Mouse (Mus musculus): ENCODE data around the gene Thoc3.

Gene Thoc3

GRCm38 (mm10) chr13:54443693-54444092, 25.0 kb downstream of the Thoc3 start:
- DNase-seq (ENCODE audit: low spot score in 2 of 2): no peak

DNA sequence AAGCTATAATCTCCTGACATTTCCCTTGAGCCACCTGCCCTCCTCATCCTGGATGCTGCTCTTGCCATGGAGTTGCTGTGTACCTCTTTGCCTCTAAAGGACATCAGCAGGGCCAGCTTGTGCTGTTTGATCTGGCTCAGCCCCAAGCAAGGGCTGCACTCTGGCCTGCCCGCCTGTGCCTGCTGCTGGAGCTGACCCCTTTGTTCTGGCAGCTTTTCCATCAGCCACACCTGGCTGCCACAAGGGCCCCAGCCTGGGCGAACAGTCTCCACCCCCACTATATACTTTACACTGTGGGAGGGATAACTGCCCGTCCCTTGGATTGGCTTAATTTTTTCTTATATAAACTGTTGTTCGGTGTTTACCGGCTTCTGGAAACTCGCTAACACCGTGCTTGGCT, 28.7 kb downstream of the Thoc3 start:
- DNase-seq (ENCODE audit: low spot score in 2 of 2): no peak

GRCm38 (mm10) chr13:54438814-54439213, 29.8 kb downstream of the Thoc3 start:
- no peak for DNase-seq (ENCODE audit: low spot score in 2 of 2)

DNA sequence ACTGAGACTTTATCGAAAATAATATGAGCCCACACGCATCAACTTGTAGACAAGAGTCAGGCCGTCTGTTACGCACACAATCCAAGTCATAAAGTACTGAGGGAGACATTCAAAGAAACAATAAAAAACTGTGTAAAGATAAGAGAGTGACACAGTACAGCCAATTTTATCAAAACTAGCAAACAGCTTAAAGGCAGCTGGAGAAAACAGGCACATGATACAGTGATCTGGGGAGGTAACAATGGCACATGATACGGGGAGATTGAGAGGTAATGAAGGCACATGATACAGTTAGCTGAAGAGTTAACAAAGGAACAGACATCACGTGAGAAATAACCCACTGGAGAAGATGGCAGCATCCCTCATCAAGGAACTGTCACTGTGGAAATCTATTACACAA, 31.6 kb downstream of the Thoc3 start:
- no peak for DNase-seq (ENCODE audit: low spot score in 2 of 2)

GRCm38 (mm10) chr13:54436666-54437065, 32.0 kb downstream of the Thoc3 start:
- DNase-seq (ENCODE audit: low spot score in 2 of 2): no peak

GRCm38 (mm10) chr13:54431161-54431560, 37.5 kb downstream of the Thoc3 start:
- DNase-seq (ENCODE audit: low spot score in 2 of 2): no peak

- no peak for DNase-seq (ENCODE audit: low spot score in 2 of 2)
Observed at GRCm38 (mm10) chr13:54430051-54430450, 38.6 kb downstream of the Thoc3 start.

- no peak for DNase-seq (ENCODE audit: low spot score in 2 of 2)
Observed at GRCm38 (mm10) chr13:54428771-54429170, 39.9 kb downstream of the Thoc3 start.

- no peak for DNase-seq (ENCODE audit: low spot score in 2 of 2)
Observed at GRCm38 (mm10) chr13:54426781-54427655, 41.6 kb downstream of the Thoc3 start.

- DNase-seq (ENCODE audit: low spot score in 2 of 2): peak in 1 of 2 experiments; percentile 48
Observed at GRCm38 (mm10) chr13:54425269-54425668, 43.4 kb downstream of the Thoc3 start.

- no peak for DNase-seq (ENCODE audit: low spot score in 2 of 2)
Observed at GRCm38 (mm10) chr13:54420226-54420625, 48.4 kb downstream of the Thoc3 start.

DNA sequence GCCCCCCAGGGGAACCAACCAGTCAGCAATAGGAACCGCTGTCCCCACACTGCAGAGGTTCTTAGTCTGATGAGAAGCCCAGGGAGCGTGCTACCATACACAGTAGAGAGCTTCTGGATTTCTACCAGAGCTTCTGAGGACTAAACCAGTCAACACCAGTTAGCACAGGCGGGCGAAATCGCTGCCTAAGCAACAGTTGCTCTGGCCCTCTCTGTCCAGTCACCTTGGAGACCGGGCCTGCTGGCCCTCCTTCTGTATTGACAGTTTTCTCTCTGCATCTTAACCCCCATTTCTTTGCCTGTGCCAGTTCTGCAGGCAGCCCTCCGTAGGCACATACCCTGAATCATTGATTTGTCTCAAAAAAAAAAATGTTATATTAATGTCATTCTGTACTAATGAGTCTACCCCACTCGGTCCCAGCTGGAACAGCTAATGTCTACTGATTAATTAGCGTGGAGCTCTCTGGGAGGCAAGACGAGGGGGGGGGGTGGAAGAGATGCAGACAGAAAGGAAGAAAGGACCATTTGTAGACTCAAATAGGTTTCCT, 49.8 kb downstream of the Thoc3 start:
- peak; percentile 44 to 67 for DNase-seq (ENCODE audit: low spot score in 2 of 2)

DNA sequence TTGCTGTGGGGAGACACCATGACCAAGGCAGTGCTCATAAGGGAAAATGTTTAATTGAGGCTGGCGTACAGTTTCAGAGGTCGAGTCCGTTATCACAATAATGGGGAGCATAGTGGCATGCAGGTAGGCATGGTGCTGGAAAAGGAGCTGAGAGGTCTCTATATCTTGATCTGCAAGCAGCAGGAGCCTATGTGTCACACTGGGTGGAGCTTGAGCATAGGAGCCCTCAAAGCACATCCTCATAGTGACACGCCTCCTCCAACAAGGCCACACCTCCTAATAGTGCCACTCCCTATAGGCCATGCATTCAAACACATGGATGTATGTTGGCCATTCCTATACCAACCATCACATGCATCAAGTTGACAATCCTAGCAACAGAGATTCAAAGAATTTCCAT, 53.6 kb downstream of the Thoc3 start:
- DNase-seq (ENCODE audit: low spot score in 2 of 2): no peak

GRCm38 (mm10) chr13:54412721-54413120, 55.9 kb downstream of the Thoc3 start:
- no peak for DNase-seq (ENCODE audit: low spot score in 2 of 2)

- no peak for DNase-seq (ENCODE audit: low spot score in 2 of 2)
Observed at GRCm38 (mm10) chr13:54412236-54412635, 56.4 kb downstream of the Thoc3 start.

DNA sequence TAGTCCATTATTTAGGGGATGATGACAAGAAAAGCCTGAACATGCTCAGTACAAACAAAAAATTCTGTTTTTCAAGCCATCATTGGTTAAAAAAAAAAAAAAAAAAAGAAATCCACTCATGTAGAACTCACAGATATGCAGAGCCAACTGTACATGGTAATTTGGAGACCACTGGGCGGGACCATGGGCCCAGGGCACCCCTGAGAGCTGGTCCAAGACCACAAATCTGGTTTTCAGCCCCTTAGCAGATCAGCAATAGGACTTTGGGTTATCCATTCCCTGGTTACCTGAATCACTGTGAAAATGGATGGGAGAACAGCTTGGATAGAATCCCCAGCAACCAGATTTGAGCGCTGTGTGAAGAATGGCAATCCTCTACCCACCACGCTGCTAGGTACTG, 57.0 kb downstream of the Thoc3 start:
- DNase-seq (ENCODE audit: low spot score in 2 of 2): no peak

All from right cerebral cortex, postnatal 10 days (tissue).